Mouse (Mus musculus) cerebellum, adult 2 months (tissue): ENCODE data around the gene H2afy2. TPM values are rescaled to one million over a fixed set of nuclear protein-coding genes. Genes with fewer than 3 reads are reported as not detected.
A peak's percentile ranks its signal among the peaks of the same experiment; 100 is the strongest.

ENCODE experiments used
- DNase-seq, 2 experiments: peaks; one replicate each; pipeline ENCODE4 v3.0.0; 2021
- H3K27ac ChIP-seq: fragments of 200-500 bp; 2 replicates; pipeline ENCODE4 v1.5.1; 2012; ENCODE audit warnings: low read length, control low read depth, inconsistent platforms; ENCODE audit not compliant: insufficient read depth
- H3K27me3 ChIP-seq: fragments of 200-500 bp; 2 replicates; pipeline ENCODE4 v1.6.1; 2012; ENCODE audit warnings: inconsistent platforms, mild to moderate bottlenecking, low read length, moderate library complexity; ENCODE audit not compliant: control insufficient read depth, insufficient read depth
- H3K4me1 ChIP-seq: fragments of 200-500 bp; 2 replicates; pipeline ENCODE4 v1.6.1; 2011; ENCODE audit warnings: low read length; ENCODE audit not compliant: control insufficient read depth, insufficient read depth
- H3K4me3 ChIP-seq: fragments of 200-500 bp; replicated peaks from 2 replicates; pipeline ENCODE3; 2011; ENCODE audit warnings: mild to moderate bottlenecking, low read depth, low read length, control low read depth; ENCODE audit not compliant: insufficient read depth
- CTCF ChIP-seq: fragments of 200-500 bp; IDR thresholded peaks from 2 replicates; pipeline ENCODE4 v1.5.1; 2011; ENCODE audit warnings: low read depth, mild to moderate bottlenecking, control low read depth, low read length, moderate library complexity, borderline replicate concordance; ENCODE audit not compliant: insufficient read depth
- POLR2A ChIP-seq: fragments of 200-500 bp; IDR thresholded peaks from 2 replicates; pipeline ENCODE4 v1.6.1; 2011; ENCODE audit warnings: low read length, control low read depth, borderline replicate concordance; ENCODE audit not compliant: insufficient read depth
- WGBS: fragments of 180-500 bp; shearing (Covaris S2); methylation state at CpG from one replicate; pipeline ENCODE4 v1.1.7; 2018; 5-methylcytosine and 5-hydroxymethylcytosine counted together
- polyA plus RNA-seq: library from polyadenylated mRNA; depleted of rRNA; stranded (reverse); fragments of >200 nt; gene quantifications from 2 replicates; pipeline ENCODE4 v1.2.3, GENCODE M21; 2012; rRNA removed

The H2afy2 gene
- polyA plus RNA-seq, 1 experiment, result 20.8 TPM

- 87% methylated on average over 2 of the region's 2 CpGs for whole genome bisulfite sequencing
- no peak for DNase-seq
- Histone ChIP-seq H3K27me3 (no peaks in the 10 kb centered on the region), H3K4me3 (peak overlapping the region; percentile 32), H3K4me1 (peaks cover 9% of the 10 kb centered on the region; the same call in 1 of the 2 replicates), H3K27ac (no peak overlapping the region)
- TF ChIP-seq POLR2A (no peak), CTCF (no peak)
These were observed 86.9 kb downstream of the H2afy2 start for GRCm38 (mm10) chr10:61697028-61697427.

- DNase-seq, result peak; percentile 28 to 33
- TF ChIP-seq POLR2A, result no peak
- no peak for TF ChIP-seq CTCF
- Histone ChIP-seq H3K4me3 (peak overlapping the region; percentile 87), H3K4me1 (peaks cover 9% of the 10 kb centered on the region; the same call in 1 of the 2 replicates), H3K27ac (no peak overlapping the region), H3K27me3 (no peaks in the 10 kb centered on the region)
- 7% methylated on average over 19 of the region's 19 CpGs for WGBS
These were observed 87.5 kb downstream of the H2afy2 start for GRCm38 (mm10) chr10:61696560-61696823.

GRCm38 (mm10) chr10:61695703-61696559 lies 88.0 kb downstream of the H2afy2 start:
- WGBS, result under 1% methylated on average over 106 of the region's 111 CpGs
- DNase-seq, result no peak
- TF ChIP-seq CTCF (no peak), POLR2A (no peak)

GRCm38 (mm10) chr10:61694870-61695670 lies 88.9 kb downstream of the H2afy2 start, which contains the start of gene Tysnd1:
Gene Tysnd1, plus strand, starts transcription at chr10:61695514.
- DNase-seq, result peak; percentile 97 to 98
- Histone ChIP-seq H3K27ac (peak within 1 kb of the TSS; percentile 29; the same call in 1 of the 2 replicates), H3K4me1 (peaks cover 9% of the 10 kb centered on the region; the same call in 1 of the 2 replicates), H3K4me3 (peak within 1 kb of the TSS; percentile 87), H3K27me3 (no peaks in the 10 kb centered on the region)
- WGBS, result 1% methylated on average over 42 of the region's 42 CpGs
- TF ChIP-seq CTCF (no peak), POLR2A (peak; percentile 81)

More at GRCm38 (mm10) chr10:61695703-61696559, 88.0 kb downstream of the H2afy2 start:
- Histone ChIP-seq H3K4me3 (peak overlapping the region; percentile 87), H3K27me3 (no peaks in the 10 kb centered on the region), H3K27ac (0 out of 2 replicates have a peak overlapping the region, but pooled peaks have one; percentile 1), H3K4me1 (peaks cover 9% of the 10 kb centered on the region; the same call in 1 of the 2 replicates)

GRCm38 (mm10) chr10:61693563-61693962 lies 90.4 kb downstream of the H2afy2 start:
- 74% methylated on average over 4 of the region's 4 CpGs for WGBS
- TF ChIP-seq POLR2A, result no peak
- no peak for TF ChIP-seq CTCF
- H3K4me3 ChIP-seq, result no peak overlapping the region

GRCm38 (mm10) chr10:61689405-61689804 lies 94.5 kb downstream of the H2afy2 start:
- H3K4me1 ChIP-seq, result no peaks in the 10 kb centered on the region
- no peak overlapping the region for H3K4me3 ChIP-seq
- TF ChIP-seq CTCF, result no peak
- H3K27me3 ChIP-seq, result no peaks in the 10 kb centered on the region
- WGBS, result 83% methylated on average over 8 of the region's 8 CpGs
- no peak for DNase-seq
- no peak overlapping the region for H3K27ac ChIP-seq

More at GRCm38 (mm10) chr10:61693563-61693962, 90.4 kb downstream of the H2afy2 start:
- Histone ChIP-seq H3K4me1 (peaks cover 9% of the 10 kb centered on the region; the same call in 1 of the 2 replicates), H3K27ac (no peak overlapping the region), H3K27me3 (no peaks in the 10 kb centered on the region)
- no peak for DNase-seq

Other genes starting within 250 kb of the H2afy2 start
- 0.25 and 0.28 TPM in 2 replicates for gene Npffr1, start 188.7 kb downstream of the H2afy2 start, polyA plus RNA-seq
- 127 and 135 TPM in 2 replicates for gene Ppa1, start 135.6 kb downstream of the H2afy2 start, polyA plus RNA-seq
- 101 and 105 TPM in 2 replicates for gene Sar1a, start 103.8 kb downstream of the H2afy2 start, polyA plus RNA-seq
- 28.4 and 29.4 TPM in 2 replicates for gene Tysnd1, start 88.6 kb downstream of the H2afy2 start, polyA plus RNA-seq
- 11.8 and 12.0 TPM in 2 replicates for gene Aifm2, start 68.9 kb downstream of the H2afy2 start, polyA plus RNA-seq
- gene Col13a1, start 195.0 kb upstream of the H2afy2 start, polyA plus RNA-seq, result 1.8 and 2.7 TPM in 2 replicates